Mouse (Mus musculus) thymus, adult 2 months (tissue): Measurements from ENCODE around the gene Amt.

ENCODE experiments used
- CTCF ChIP-seq: fragments of 200-500 bp; IDR thresholded peaks from 2 replicates; pipeline ENCODE4 v1.5.1; 2012; ENCODE audit warnings: mild to moderate bottlenecking, control low read depth, low read length, moderate library complexity, borderline replicate concordance; ENCODE audit not compliant: control insufficient read depth, poor library complexity, insufficient read depth; ENCODE audit errors: extremely low read depth
- POLR2A ChIP-seq: fragments of 200-500 bp; IDR thresholded peaks from 2 replicates; pipeline ENCODE4 v1.6.1; 2012; ENCODE audit warnings: mild to moderate bottlenecking, low read length, control low read depth, moderate library complexity; ENCODE audit not compliant: control insufficient read depth, poor library complexity, insufficient read depth; ENCODE audit errors: extremely low read depth

DNA sequence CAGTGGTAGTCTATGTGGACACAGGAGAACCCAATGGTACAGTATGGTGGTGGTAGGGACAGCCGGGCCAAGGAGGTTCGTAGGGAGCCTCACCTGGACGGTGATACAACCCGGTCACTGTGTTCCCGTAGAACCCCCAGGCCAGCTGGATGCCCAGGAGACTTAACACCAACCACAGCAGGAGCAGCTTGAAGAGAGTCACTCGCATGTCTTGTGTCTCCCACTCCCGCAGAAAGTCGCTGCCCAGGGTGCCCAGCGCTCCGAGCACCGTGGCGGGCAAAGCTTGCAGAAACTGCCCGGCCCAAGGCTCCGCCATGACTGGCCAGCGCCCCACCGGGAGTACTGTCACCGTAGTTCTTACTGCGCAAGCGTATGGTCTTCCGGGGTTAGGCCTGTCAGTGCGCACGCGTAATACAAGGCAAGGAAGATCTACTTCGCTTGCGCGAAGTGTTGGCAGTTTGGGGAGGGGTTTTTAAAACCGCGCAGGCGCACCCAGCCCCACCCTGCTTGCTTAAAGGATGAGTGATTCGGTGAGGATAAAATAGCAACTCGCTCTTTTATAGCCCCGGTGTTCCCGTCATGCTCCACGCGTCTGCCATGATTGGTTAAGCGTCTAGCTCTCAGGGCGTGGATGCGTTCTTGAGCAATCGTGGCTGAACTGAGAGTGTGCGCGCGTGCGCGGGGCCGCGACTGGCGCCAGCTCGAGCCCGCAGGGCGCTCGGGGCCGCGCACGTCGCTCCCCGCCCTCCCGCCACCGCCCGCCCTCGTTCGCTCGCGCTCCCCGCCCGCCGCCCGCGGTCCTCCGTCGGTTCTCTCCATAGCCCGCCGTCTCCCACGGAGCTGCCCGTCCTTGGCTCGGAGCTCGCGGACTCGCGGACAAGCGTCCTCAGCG lies 9.2 kb downstream of the Amt start, which contains the start of the genes Rhoa and Tcta:
- TF ChIP-seq CTCF (peak; percentile 44; the same call in 1 of the 2 replicates), POLR2A (peak; percentile 92)
